Mouse (Mus musculus) CH12F3 (cell line): ENCODE data around the gene Gpr87.
"Not testable (repeated sequence)": the region's sequence is repeated elsewhere in the genome, so short reads cannot be mapped to it uniquely, and the experiment has no call there.

Experiments used
- in situ Hi-C: fragments of 300-500 bp; cut with MboI; formaldehyde crosslinking; loops from 2 replicates; pipeline ENCODE4 v1.14.3; 2020; ENCODE audit warnings: low sequenced_read_pairs

The Gpr87 gene

DNA sequence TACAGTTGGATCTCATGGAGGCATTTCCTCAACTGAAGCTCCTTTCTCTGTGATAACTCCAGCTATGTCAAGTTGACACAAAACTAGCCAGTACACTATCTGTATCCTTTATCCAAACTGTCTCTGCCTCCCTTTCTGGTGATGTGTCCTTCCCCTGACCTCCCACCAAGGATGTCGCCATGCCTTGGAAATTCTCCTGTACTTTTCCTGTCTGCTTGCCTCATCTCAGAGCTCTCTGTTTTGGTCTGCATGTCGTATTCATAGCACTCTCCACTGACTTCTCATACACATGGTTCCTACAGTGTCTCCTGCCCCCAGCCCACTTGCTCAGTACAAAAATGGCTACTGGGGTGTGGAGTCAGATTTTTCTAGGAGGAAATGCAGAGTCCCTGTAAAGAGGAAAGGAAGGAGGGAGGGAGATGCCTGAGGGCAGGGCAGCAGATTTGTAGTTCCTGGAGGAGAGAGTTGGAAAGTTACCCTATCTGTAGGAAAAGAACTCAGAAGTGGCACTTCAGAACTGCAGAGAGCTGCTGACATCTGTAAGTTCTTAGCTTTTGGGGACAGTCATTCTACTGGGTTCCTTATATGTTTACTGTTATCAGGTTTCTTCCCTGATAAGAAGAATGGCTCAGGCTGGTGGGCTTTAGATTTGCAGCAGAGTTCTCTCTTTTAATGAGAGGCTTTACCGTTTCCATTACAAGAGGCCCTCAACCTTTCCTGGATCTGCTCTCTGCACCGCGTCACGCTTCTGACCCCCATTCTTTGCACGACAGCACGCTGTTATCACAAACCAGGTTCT is 53.2 kb downstream of the Gpr87 start:
- in situ Hi-C loops: no loop called here

DNA sequence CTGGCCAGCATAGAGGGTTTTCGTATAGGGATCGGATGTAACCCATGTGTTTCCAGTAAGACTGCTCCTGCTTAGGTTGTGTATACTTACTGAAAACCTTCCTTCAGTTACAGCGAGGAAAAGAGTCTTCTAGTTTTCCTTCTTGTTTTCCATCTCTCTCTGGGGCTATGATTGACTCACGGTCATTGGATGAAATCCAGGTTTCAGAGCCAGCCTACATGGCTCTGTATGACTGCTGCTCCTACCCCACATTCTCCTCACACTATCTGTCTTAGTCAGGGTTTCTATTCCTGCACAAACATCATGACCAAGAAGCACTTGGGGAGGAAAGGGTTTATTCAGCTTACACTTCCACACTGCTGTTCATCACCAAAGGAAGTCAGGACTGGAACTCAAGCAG is 54.0 kb downstream of the Gpr87 start:
- in situ Hi-C loops: not testable (repeated sequence)

DNA sequence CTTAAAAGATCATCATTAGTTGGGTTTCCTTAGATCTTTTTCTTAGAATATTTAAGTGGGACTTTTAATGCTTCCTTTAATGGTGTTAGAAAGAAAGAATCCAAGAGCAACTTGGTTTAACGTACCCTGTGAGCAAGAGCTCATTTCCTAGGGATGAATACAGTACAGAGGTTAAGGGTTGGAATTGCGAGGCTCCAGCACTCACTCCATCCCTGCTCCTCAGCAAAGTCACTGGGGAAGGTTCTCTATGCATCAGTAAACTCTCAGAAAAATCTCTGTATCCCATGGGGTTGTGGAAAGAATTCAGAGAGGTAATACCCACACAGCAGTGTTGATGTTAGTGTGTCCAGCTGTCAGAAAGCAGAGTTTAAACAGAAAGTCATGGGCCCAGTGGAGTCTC is 54.8 kb downstream of the Gpr87 start:
- in situ Hi-C loops: no loop called here

DNA sequence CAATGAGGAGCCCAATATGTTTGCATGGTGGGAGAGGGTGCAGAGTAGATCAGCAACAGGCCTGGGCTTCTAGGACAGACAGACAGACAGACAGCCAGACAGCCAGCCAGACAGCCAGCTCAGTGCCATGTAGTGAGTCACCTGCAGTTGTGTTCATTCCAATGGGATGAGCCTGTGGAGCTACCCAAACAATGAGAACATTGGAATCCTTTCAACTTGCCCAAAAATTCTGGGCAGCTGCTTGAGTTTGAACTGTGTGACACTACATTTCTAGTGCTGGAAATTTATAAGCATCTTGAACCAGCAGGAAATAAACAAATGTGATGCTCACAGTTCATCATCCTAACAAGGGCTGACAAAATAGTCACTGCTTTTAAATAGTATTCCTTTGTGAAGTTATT is 55.3 kb downstream of the Gpr87 start:
- in situ Hi-C loops: no loop called here

DNA sequence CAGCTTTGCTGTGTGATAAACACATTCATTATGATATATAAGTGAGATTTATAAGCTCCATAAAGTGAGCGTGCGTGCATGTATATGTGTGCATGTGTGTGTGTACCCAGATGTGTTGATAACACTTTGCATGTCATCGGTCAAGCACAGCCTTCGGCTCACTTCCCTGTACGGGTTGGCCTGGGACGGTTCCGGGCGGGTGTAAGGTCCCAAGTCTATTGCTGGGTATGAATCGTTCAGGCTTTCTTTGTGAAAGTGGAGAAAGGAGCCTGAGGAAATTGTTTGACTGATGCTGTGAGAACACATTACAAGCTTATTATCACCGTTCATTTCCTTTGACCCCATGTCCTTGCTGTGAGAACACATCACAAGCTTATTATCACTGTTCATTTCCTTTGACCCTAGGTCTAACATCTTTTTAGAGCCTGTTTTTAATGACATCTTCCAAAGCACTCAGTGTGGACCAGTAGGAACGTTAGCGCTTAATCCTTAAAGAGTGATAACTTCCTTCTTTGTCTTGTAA is 55.9 kb downstream of the Gpr87 start:
- in situ Hi-C loops: no loop called here

DNA sequence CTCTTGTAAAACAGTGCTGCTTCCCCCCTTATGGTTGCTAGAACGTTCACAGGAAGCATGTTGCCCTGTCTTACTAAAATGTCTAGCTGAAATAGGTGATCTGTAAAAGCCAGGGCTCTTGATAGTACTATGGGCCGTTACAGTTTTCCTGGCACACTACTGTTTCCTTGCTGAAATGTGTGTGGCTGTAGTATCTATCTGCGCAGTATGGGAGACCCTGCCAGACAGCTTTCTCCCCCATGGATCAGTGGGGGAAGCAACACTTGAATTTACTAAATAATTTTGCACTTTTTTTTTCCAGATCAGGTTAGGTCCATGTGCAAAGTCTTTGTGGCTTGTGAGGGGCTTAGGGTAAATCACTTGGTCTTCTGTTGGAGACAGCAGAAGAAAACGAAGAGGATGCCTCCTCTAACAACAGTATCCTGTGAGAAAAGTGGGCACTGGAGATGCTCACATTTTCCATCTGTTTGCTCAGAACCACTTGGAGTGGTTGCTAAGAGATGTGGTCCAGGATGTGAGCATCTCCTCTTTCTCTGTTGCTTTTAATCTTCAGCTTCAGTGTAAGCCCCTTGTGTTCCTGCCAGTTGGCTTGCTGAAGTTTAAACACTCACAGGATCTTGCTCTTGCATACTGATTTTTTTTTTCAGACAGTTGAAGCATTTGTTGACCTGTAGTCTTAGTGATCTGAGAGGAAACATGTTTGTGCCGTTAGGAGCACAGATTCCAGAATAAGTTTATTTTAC is 58.8 kb downstream of the Gpr87 start:
- in situ Hi-C loops: no loop called here

DNA sequence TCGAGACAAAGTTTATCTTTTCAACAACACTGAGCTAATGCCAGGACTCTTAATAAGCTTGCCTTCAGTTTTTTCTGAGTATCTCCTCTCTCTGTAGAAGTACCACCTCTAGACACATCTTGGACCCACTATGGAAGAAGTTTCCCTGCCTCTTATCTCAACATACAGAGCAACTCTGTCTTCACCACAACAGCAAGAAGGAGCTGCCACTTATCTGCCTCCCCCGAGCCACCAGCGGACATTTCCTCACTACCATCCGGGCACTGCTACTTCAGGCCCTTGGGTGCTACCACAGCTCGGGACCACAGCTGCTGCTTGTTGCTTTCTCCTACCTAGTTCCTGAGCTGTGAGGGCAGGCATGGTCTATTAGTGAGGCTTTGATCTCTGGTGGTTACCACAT is 61.7 kb downstream of the Gpr87 start:
- in situ Hi-C loops: no loop called here

DNA sequence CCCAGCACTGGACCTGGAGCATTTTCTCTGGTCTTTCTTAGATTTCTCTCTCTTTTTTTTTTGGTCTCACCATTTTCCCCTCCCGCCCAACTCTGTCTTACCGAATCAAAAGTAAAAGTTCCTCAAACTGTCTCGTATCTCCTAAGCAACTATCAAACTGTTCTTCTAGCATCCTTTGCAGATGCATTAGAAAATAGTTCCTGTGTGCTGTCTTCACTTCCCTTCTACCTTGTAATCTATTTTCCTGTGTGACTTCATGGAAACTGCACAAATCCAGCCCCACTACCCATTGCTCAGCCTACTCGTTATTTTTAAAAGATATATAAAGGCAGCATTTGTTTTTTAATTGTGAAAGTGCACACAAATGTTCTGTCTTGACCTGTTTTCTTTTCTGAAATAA is 62.9 kb downstream of the Gpr87 start:
- in situ Hi-C loops: no loop called here

DNA sequence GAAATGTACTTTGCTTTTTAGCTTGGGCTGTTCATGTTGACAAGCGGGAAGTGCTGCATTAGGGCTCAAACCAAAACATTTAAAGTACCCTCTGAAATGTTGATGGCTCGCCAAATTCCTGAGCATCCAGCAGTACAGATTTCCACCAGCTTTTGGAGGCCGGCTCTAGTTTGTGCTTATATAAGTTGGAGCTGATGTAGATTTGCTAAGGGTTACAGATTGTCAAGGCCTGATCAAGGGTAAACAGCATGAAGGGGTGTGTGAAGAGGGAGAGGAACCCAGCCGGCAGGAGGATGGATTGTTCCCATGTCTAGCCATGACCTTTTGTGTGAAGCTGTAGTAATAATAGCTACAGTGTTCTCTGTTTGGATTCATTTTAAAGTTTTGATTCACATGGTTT is 63.8 kb downstream of the Gpr87 start:
- in situ Hi-C loops: no loop called here

DNA sequence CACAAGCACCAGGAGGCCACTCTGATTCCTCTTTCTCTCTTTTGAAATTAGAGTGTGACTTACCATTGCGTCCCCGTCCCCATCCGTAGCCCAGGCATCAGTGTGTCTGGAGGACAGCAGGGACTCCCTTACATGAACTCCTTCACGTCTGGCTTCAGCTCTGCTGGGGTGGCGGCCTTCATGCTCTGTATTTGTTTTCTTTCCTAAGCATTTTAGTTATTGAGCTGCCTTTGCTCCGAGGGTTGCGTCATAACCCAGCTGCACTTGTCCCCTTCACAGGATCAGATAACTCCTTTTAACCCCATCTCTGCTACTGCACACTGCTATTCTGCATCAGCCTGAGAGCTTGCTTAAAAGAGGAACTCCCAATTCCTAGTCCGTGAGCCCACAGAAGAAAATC is 64.5 kb downstream of the Gpr87 start:
- in situ Hi-C loops: no loop called here

DNA sequence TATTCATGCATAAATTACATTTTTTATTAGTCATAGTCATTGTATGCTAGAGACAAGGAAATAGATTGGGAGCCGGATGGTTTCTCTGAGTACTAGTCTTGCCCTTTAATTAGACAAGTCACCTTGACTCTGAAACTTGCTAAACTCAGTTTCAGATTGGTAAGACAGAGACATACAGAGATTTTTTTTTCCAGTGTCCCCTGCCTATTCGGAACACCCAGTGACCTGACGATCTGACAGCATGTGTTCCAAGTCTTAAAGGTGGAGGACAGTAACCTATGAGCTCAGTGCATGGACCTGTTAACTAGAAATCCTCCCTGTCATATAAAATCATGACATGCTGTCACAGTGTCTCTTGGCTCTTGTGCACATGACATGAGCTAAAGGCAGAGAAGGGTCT is 65.4 kb downstream of the Gpr87 start:
- in situ Hi-C loops: no loop called here
